Mouse (Mus musculus) kidney, postnatal 0 days (tissue): ENCODE data around the gene Fbxw8. TPM values are rescaled to one million over a fixed set of nuclear protein-coding genes. Genes with fewer than 3 reads are reported as not detected.
A peak's percentile ranks its signal among the peaks of the same experiment; 100 is the strongest.

Experiments used
- ATAC-seq: fragments of 200-750 bp; cut with Nextera tagmentation; replicated peaks from 2 replicates; pipeline ENCODE4 v1.8.0; 2017; ENCODE audit warnings: low read depth, moderate number of reproducible peaks, moderate TSS enrichment, moderate library complexity; ENCODE audit not compliant: low FRiP score
- DNase-seq: peaks from one replicate; pipeline ENCODE4 v3.0.0-alpha.2; 2016; ENCODE audit warnings: low spot score
- H3K27ac ChIP-seq: fragments of 300-500 bp; sonication (generic); 2 replicates; pipeline ENCODE4 v1.5.1; 2014; ENCODE audit warnings: mild to moderate bottlenecking
- H3K27me3 ChIP-seq: fragments of 300-500 bp; sonication (generic); 2 replicates; pipeline ENCODE4 v1.6.1; 2014; ENCODE audit warnings: low read length, mixed read lengths; ENCODE audit not compliant: insufficient read depth
- H3K36me3 ChIP-seq: fragments of 300-500 bp; sonication (generic); 2 replicates; pipeline ENCODE4 v1.6.1; 2014; ENCODE audit warnings: low read length, mixed read lengths; ENCODE audit not compliant: insufficient read depth
- H3K4me1 ChIP-seq: fragments of 300-500 bp; sonication (generic); replicated peaks from 2 replicates; pipeline ENCODE4 v1.6.1; 2014; ENCODE audit warnings: antibody characterized with exemption, low read length, mixed read lengths; ENCODE audit not compliant: insufficient read depth
- H3K4me2 ChIP-seq: fragments of 300-500 bp; sonication (generic); 2 replicates; pipeline ENCODE4 v1.6.1; 2014; ENCODE audit warnings: mild to moderate bottlenecking, low read length, moderate library complexity, mixed read lengths
- H3K4me3 ChIP-seq: fragments of 300-500 bp; sonication (generic); replicated peaks from 2 replicates; pipeline ENCODE4 v1.5.1; 2014; ENCODE audit warnings: low read depth, low read length
- H3K9ac ChIP-seq: fragments of 300-500 bp; sonication (generic); 2 replicates; pipeline ENCODE4 v1.6.1; 2014; ENCODE audit warnings: low read depth, low read length
- H3K9me3 ChIP-seq: fragments of 300-500 bp; sonication (generic); replicated peaks from 2 replicates; pipeline ENCODE4 v1.6.1; 2016; ENCODE audit warnings: low read length, inconsistent platforms, mixed read lengths
- CTCF ChIP-seq: IDR thresholded peaks from 2 replicates; pipeline ENCODE4 v1.5.1; 2016; ENCODE audit warnings: antibody characterized with exemption, low read depth, mild to moderate bottlenecking, moderate library complexity
- WGBS: fragments of 180-500 bp; shearing (Covaris S2); extraction: QIAGEN DNeasy Blood & Tissue Kit; methylation state at CpG from one replicate; pipeline ENCODE4 v1.1.7; 2014; 5-methylcytosine and 5-hydroxymethylcytosine counted together
- polyA plus RNA-seq: library from polyadenylated mRNA; unstranded; fragments of >200 nt; fragmentation: Nextera tagmentation; extraction: Ambion mirVana; gene quantifications from 2 replicates; pipeline ENCODE4 v1.2.1, GENCODE M21; 2015

Fbxw8 gene
- polyA plus RNA-seq, 1 experiment from 2014 or later: 24.7 TPM

DNA sequence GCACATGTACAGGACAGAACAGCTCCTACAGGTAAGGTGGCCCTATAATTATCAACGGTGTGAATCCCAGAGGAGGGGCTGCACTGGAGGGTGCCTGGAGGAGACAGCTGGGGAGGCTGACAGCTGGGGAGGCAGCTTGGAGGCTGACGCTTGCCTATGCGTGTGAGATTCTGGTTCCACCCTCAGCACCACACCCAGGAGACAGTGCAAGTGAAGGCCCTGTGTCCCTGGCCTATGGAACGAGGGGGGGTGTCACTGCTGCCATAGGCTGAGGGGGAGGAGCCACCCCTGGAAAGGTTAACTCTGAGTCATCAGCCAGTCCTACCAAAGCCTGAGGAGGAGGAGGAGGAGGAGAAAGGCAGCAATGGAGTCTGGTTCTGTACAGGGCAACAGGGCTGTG is 87.7 kb downstream of the Fbxw8 start:
- no peak overlapping the region for H3K9ac ChIP-seq
- no peak overlapping the region for H3K27ac ChIP-seq
- no peak overlapping the region for H3K4me3 ChIP-seq
- DNase-seq: no peak
- H3K4me1 ChIP-seq: no peaks in the 10 kb centered on the region
- 59% methylated on average over 4 of the region's 4 CpGs for WGBS
- H3K36me3 ChIP-seq: 0 out of 2 replicates have a peak, but pooled peaks cover 8% of the 10 kb centered on the region
- H3K9me3 ChIP-seq: no peaks in the 10 kb centered on the region
- TF ChIP-seq CTCF: no peak
- no peak overlapping the region for H3K4me2 ChIP-seq
- H3K27me3 ChIP-seq: no peaks in the 10 kb centered on the region
- ATAC-seq: no peak

GRCm38 (mm10) chr5:118066828-118067227 is 88.4 kb downstream of the Fbxw8 start:
- peak overlapping the region; percentile 93; the same call in 1 of the 2 replicates for H3K27ac ChIP-seq
- ATAC-seq (no peak), DNase-seq (peak; percentile 58)
- WGBS: 67% methylated on average over 5 of the region's 5 CpGs
- H3K9ac ChIP-seq: no peak overlapping the region
- H3K27me3 ChIP-seq: no peaks in the 10 kb centered on the region
- H3K36me3 ChIP-seq: 0 out of 2 replicates have a peak, but pooled peaks cover 8% of the 10 kb centered on the region
- no peaks in the 10 kb centered on the region for H3K9me3 ChIP-seq
- no peak overlapping the region for H3K4me2 ChIP-seq
- H3K4me1 ChIP-seq: no peaks in the 10 kb centered on the region
- peak; percentile 81 for TF ChIP-seq CTCF
- H3K4me3 ChIP-seq: no peak overlapping the region

DNA sequence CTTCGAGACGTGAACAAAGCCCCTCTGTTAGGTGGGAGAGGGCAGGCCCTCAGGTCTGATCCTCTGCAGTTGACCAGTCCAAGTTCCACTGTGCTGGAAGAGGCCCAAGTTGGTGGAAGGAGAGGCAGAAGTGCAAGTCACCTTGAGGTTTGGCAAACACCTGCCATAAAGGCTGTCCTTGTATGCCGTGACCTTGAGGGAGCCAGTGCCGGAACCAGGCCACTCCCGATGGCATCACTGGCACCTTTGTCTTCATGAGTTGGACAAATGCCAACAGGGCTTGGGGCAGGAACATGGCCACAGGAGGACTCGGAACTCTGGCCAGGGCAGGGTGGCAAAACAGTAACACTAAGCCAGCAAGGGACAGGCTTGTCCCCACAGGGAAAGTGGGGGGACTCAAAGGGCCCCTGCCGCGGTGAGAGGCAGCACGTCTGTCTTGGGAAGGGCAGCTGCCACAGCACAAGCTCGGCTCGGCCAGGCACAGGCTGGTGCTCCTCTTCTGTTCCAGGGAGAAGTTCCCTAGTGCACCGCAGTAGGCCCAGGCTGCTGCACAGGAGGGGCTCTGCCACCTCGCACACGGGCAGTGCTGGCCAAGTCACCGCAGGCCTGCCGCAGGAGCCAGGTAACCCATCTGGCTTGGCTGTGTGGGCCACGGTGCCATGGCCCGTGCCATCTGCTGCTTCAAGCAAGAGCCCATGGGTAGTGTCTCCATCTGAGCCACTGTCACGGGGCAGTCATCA is 89.6 kb downstream of the Fbxw8 start:
- Histone ChIP-seq H3K4me3 (no peak overlapping the region), H3K4me2 (no peak overlapping the region), H3K27ac (peak overlapping the region; percentile 93), H3K27me3 (no peaks in the 10 kb centered on the region), H3K9me3 (no peaks in the 10 kb centered on the region), H3K4me1 (no peaks in the 10 kb centered on the region), H3K36me3 (0 out of 2 replicates have a peak, but pooled peaks cover 8% of the 10 kb centered on the region), H3K9ac (peak overlapping the region; percentile 31; the same call in 1 of the 2 replicates)
- TF ChIP-seq CTCF: no peak
- 72% methylated on average over 19 of the region's 19 CpGs for WGBS
- peak; percentile 38 for ATAC-seq
- DNase-seq: no peak

DNA sequence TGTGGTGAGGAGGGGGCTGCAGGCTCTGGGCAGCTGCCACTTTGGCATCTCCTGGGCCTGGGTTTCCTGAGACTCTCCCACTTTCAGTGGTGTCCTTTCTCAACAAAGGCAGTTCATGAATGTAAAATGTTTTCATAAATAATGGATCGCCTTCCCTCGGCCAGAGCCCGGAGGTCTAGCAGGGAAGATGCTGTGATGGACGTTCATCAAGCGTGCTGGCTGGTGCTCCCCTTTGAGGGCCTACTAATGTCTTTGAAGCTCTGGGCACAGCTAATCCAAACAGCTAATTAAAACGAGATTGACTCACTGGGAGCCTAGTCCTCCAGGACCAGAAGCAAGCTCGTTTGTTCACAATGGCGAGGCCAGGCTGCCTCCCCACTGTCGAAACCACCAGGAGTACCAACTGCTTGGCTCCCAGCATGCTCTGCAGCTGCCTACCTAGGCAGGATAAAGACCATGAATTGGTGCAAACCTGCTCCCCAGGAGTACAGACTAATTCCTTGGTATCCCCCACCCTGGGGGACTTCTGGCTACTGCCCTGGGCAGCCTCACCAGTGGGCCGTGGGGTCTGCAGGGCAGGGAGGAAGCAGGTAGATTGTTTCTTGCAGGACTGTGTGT is 90.9 kb downstream of the Fbxw8 start:
- ATAC-seq (no peak), DNase-seq (no peak)
- H3K36me3 ChIP-seq: 0 out of 2 replicates have a peak, but pooled peaks cover 4% of the 10 kb centered on the region
- 61% methylated on average over 10 of the region's 10 CpGs for WGBS
- H3K27ac ChIP-seq: peak overlapping the region; percentile 65; the same call in 1 of the 2 replicates
- no peaks in the 10 kb centered on the region for H3K9me3 ChIP-seq
- no peaks in the 10 kb centered on the region for H3K27me3 ChIP-seq
- H3K4me3 ChIP-seq: no peak overlapping the region
- no peak for TF ChIP-seq CTCF
- no peaks in the 10 kb centered on the region for H3K4me1 ChIP-seq
- no peak overlapping the region for H3K9ac ChIP-seq
- no peak overlapping the region for H3K4me2 ChIP-seq

DNA sequence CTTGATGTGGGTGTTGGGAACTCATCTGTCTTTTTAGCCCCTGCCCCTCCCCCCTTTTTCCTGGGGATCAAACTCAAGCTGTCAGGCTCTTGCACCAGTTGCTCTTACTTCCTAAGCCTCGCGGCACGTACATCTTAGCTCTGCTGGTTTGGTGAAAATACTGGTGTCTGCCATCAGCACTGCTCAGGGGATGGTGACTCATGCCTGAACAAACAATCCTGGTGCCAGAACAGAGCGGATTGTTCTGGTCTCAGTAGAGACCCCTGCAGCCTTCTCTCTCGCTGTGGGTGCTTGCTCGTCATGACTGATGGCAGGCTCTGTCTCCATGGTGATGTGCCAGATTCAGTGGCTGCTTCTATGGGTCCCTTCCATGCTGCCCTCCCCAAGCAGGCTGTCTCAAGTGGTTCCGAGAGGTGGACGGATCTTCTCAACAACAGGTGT is 92.1 kb downstream of the Fbxw8 start:
- DNase-seq (no peak), ATAC-seq (no peak)
- Histone ChIP-seq H3K27ac (no peak overlapping the region), H3K4me2 (no peak overlapping the region), H3K4me3 (no peak overlapping the region), H3K36me3 (0 out of 2 replicates have a peak, but pooled peaks cover 2% of the 10 kb centered on the region), H3K27me3 (no peaks in the 10 kb centered on the region), H3K9me3 (no peaks in the 10 kb centered on the region), H3K9ac (no peak overlapping the region), H3K4me1 (no peaks in the 10 kb centered on the region)
- no peak for TF ChIP-seq CTCF
- 61% methylated on average over 8 of the region's 8 CpGs for WGBS

DNA sequence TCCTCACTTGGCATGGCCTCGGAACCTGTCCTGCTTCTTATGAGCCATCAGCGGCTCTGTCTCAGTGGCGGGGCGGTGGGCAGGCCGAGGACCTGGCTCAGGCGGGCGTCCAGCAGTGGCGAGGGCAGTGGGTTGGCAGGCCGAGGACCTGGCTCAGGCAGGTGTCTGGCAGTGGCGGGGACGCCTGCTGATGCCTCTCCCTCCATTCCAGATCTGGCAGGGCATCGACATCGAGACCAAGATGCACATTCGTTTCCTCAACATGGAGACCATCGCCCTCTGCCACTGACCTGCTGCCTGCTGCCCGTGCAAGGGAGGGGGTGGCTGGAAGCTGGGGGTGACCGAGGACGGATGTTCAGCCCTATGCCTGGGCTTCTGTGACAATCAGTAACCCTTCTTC is 93.9 kb downstream of the Fbxw8 start:
- Histone ChIP-seq H3K9ac (no peak overlapping the region), H3K4me1 (0 out of 2 replicates have a peak, but pooled peaks cover 4% of the 10 kb centered on the region), H3K36me3 (no peaks in the 10 kb centered on the region), H3K27me3 (no peaks in the 10 kb centered on the region), H3K27ac (no peak overlapping the region), H3K4me3 (no peak overlapping the region), H3K9me3 (no peaks in the 10 kb centered on the region), H3K4me2 (no peak overlapping the region)
- DNase-seq: no peak
- ATAC-seq: no peak
- TF ChIP-seq CTCF: no peak
- WGBS: 96% methylated on average over 18 of the region's 18 CpGs
